Mouse (Mus musculus): ENCODE results near the gene Ret. TPM values are rescaled to one million over a fixed set of nuclear protein-coding genes. Genes with fewer than 3 reads are reported as not detected.

Gene Ret
- total RNA-seq, 4 experiments from 2014 or later: 3.1 to 3.9 (median 3.8) TPM

GRCm38 (mm10) chr6:118111810-118112209 lies 85.7 kb downstream of the Ret start:
- DNase-seq (ENCODE audit: low spot score in 2 of 2): no peak

Other genes with a start within 250 kb of the Ret start
- 100 to 1,000 TPM; 183 to 212 (median 202) TPM for gene Rasgef1a, start 186.3 kb downstream of the Ret start, total RNA-seq (2022)
- gene Csgalnact2, start 58.6 kb downstream of the Ret start, total RNA-seq (2022): 10 to 100 TPM; 10.4 to 13.6 (median 12.2) TPM
- 10 to 100 TPM; 23.1 to 26.2 (median 24.9) TPM for gene Bms1, start 221.8 kb upstream of the Ret start, total RNA-seq (2022)